Mouse (Mus musculus) thymus, adult 2 months (tissue): ENCODE data around the gene Adamts13.

Experiments used
- CTCF ChIP-seq: fragments of 200-500 bp; IDR thresholded peaks from 2 replicates; pipeline ENCODE4 v1.5.1; 2012; ENCODE audit warnings: mild to moderate bottlenecking, control low read depth, low read length, moderate library complexity, borderline replicate concordance; ENCODE audit not compliant: control insufficient read depth, poor library complexity, insufficient read depth; ENCODE audit errors: extremely low read depth
- POLR2A ChIP-seq: fragments of 200-500 bp; IDR thresholded peaks from 2 replicates; pipeline ENCODE4 v1.6.1; 2012; ENCODE audit warnings: mild to moderate bottlenecking, low read length, control low read depth, moderate library complexity; ENCODE audit not compliant: control insufficient read depth, poor library complexity, insufficient read depth; ENCODE audit errors: extremely low read depth

- TF ChIP-seq CTCF (no peak), POLR2A (no peak)
These were observed 59.1 kb downstream of the Adamts13 start for GRCm38 (mm10) chr2:27032361-27032760.
